Mouse (Mus musculus): ENCODE results near the gene Birc5. TPM values are rescaled to one million over a fixed set of nuclear protein-coding genes. Genes with fewer than 3 reads are reported as not detected.
"Not testable (repeated sequence)": the region's sequence is repeated elsewhere in the genome, so short reads cannot be mapped to it uniquely, and the experiment has no call there.

Birc5 gene
- polyA plus RNA-seq, 1 experiment: 230 TPM

- Histone ChIP-seq H3K79me3 (ENCODE audit: low read depth) (no peaks in the 10 kb centered on the region), H3K27me3 (ENCODE audit: control insufficient read depth, insufficient read depth, insufficient read length) (no peaks in the 10 kb centered on the region), H3K4me3 (ENCODE audit: insufficient read depth, poor library complexity, severe bottlenecking) (peak overlapping the region; percentile 21), H3ac (ENCODE audit: control insufficient read depth, insufficient read length, low read depth) (no peak overlapping the region), H3K79me2 (ENCODE audit: control insufficient read depth, insufficient read depth) (peaks cover 3% of the 10 kb centered on the region), H3K36me3 (ENCODE audit: control insufficient read depth, insufficient read depth) (no peaks in the 10 kb centered on the region)
- TF ChIP-seq CEBPB (IDR thresholded peaks at IDR 0.05; ENCODE audit: low read depth) (no peak), MYOD1 (IDR thresholded peaks at IDR 0.05; ENCODE audit: control insufficient read depth, insufficient read length, low read depth) (peak; percentile 65), CTCF (IDR thresholded peaks at IDR 0.05; ENCODE audit: control insufficient read depth, insufficient read depth, insufficient read length) (peak; percentile 74)
Measured at GRCm38 (mm10) chr11:117832086-117832969, 16.7 kb upstream of the Birc5 start.

GRCm38 (mm10) chr11:117833509-117833908 is 15.5 kb upstream of the Birc5 start:
- H3ac ChIP-seq (ENCODE audit: control insufficient read depth, insufficient read length, low read depth); H3K79me2 ChIP-seq (ENCODE audit: control insufficient read depth, insufficient read depth); H3K4me3 ChIP-seq (ENCODE audit: insufficient read depth, poor library complexity, severe bottlenecking); H3K36me3 ChIP-seq (ENCODE audit: control insufficient read depth, insufficient read depth); H3K79me3 ChIP-seq (ENCODE audit: low read depth); H3K27me3 ChIP-seq (ENCODE audit: control insufficient read depth, insufficient read depth, insufficient read length): not testable (repeated sequence)

GRCm38 (mm10) chr11:117834086-117834485 is 15.0 kb upstream of the Birc5 start:
- H3K79me2 ChIP-seq (ENCODE audit: control insufficient read depth, insufficient read depth): no peaks in the 10 kb centered on the region
- H3K27me3 ChIP-seq (ENCODE audit: control insufficient read depth, insufficient read depth, insufficient read length): no peaks in the 10 kb centered on the region
- no peak overlapping the region for H3ac ChIP-seq (ENCODE audit: control insufficient read depth, insufficient read length, low read depth)
- H3K79me3 ChIP-seq (ENCODE audit: low read depth): no peaks in the 10 kb centered on the region
- no peak for TF ChIP-seq FOSL1 (IDR thresholded peaks at IDR 0.05; ENCODE audit: insufficient read depth, low read length, poor library complexity, severe bottlenecking)
- TF ChIP-seq CTCF (IDR thresholded peaks at IDR 0.05; ENCODE audit: control insufficient read depth, insufficient read depth, insufficient read length): no peak
- no peak for TF ChIP-seq MYOG (IDR thresholded peaks at IDR 0.05; ENCODE audit: control insufficient read depth, extremely low read depth, insufficient read length)
- no peak for TF ChIP-seq MAX (IDR thresholded peaks at IDR 0.05)
- no peak for TF ChIP-seq USF1 (IDR thresholded peaks at IDR 0.05; ENCODE audit: low read depth)
- no peak for TF ChIP-seq CEBPB (IDR thresholded peaks at IDR 0.05; ENCODE audit: low read depth)
- TF ChIP-seq MYOD1 (IDR thresholded peaks at IDR 0.05; ENCODE audit: control insufficient read depth, insufficient read length, low read depth): no peak
- no peaks in the 10 kb centered on the region for H3K36me3 ChIP-seq (ENCODE audit: control insufficient read depth, insufficient read depth)
- H3K4me3 ChIP-seq (ENCODE audit: insufficient read depth, poor library complexity, severe bottlenecking): no peak overlapping the region

GRCm38 (mm10) chr11:117836306-117836705 is 12.7 kb upstream of the Birc5 start:
- Histone ChIP-seq H3K4me3 (ENCODE audit: insufficient read depth, poor library complexity, severe bottlenecking) (no peak overlapping the region), H3K79me3 (ENCODE audit: low read depth) (no peaks in the 10 kb centered on the region), H3ac (ENCODE audit: control insufficient read depth, insufficient read length, low read depth) (no peak overlapping the region), H3K79me2 (ENCODE audit: control insufficient read depth, insufficient read depth) (no peaks in the 10 kb centered on the region), H3K27me3 (ENCODE audit: control insufficient read depth, insufficient read depth, insufficient read length) (no peaks in the 10 kb centered on the region), H3K36me3 (ENCODE audit: control insufficient read depth, insufficient read depth) (no peaks in the 10 kb centered on the region)
- TF ChIP-seq MAX (IDR thresholded peaks at IDR 0.05) (no peak), FOSL1 (IDR thresholded peaks at IDR 0.05; ENCODE audit: insufficient read depth, low read length, poor library complexity, severe bottlenecking) (no peak)

GRCm38 (mm10) chr11:117838572-117838971 is 10.5 kb upstream of the Birc5 start:
- TF ChIP-seq MAX (IDR thresholded peaks at IDR 0.05): no peak

GRCm38 (mm10) chr11:117839021-117839420 is 10.0 kb upstream of the Birc5 start:
- Histone ChIP-seq H3K79me2 (ENCODE audit: control insufficient read depth, insufficient read depth) (no peaks in the 10 kb centered on the region), H3K27me3 (ENCODE audit: control insufficient read depth, insufficient read depth, insufficient read length) (no peaks in the 10 kb centered on the region), H3K79me3 (ENCODE audit: low read depth) (no peaks in the 10 kb centered on the region), H3K36me3 (ENCODE audit: control insufficient read depth, insufficient read depth) (no peaks in the 10 kb centered on the region), H3ac (ENCODE audit: control insufficient read depth, insufficient read length, low read depth) (no peak overlapping the region), H3K4me3 (ENCODE audit: insufficient read depth, poor library complexity, severe bottlenecking) (no peak overlapping the region)
- TF ChIP-seq MYOG (IDR thresholded peaks at IDR 0.05; ENCODE audit: control insufficient read depth, extremely low read depth, insufficient read length) (no peak), FOSL1 (IDR thresholded peaks at IDR 0.05; ENCODE audit: insufficient read depth, low read length, poor library complexity, severe bottlenecking) (no peak), CEBPB (IDR thresholded peaks at IDR 0.05; ENCODE audit: low read depth) (no peak), USF1 (IDR thresholded peaks at IDR 0.05; ENCODE audit: low read depth) (no peak), MAX (IDR thresholded peaks at IDR 0.05) (no peak), CTCF (IDR thresholded peaks at IDR 0.05; ENCODE audit: control insufficient read depth, insufficient read depth, insufficient read length) (no peak), MYOD1 (IDR thresholded peaks at IDR 0.05; ENCODE audit: control insufficient read depth, insufficient read length, low read depth) (no peak)

More at GRCm38 (mm10) chr11:117838572-117838971, 10.5 kb upstream of the Birc5 start:
- H3K4me3 ChIP-seq (ENCODE audit: insufficient read depth, poor library complexity, severe bottlenecking): no peak overlapping the region
- H3K27me3 ChIP-seq (ENCODE audit: control insufficient read depth, insufficient read depth, insufficient read length): no peaks in the 10 kb centered on the region
- no peaks in the 10 kb centered on the region for H3K79me2 ChIP-seq (ENCODE audit: control insufficient read depth, insufficient read depth)
- no peaks in the 10 kb centered on the region for H3K79me3 ChIP-seq (ENCODE audit: low read depth)
- H3K36me3 ChIP-seq (ENCODE audit: control insufficient read depth, insufficient read depth): no peaks in the 10 kb centered on the region
- H3ac ChIP-seq (ENCODE audit: control insufficient read depth, insufficient read length, low read depth): no peak overlapping the region

Measured in C2C12 (cell line).